Mouse (Mus musculus) hindbrain, embryonic 16.5 days (tissue): ENCODE results near the gene Olfr20. TPM values are rescaled to one million over a fixed set of nuclear protein-coding genes. Genes with fewer than 3 reads are reported as not detected.

Source experiments
- ATAC-seq: fragments of 200-750 bp; cut with Nextera tagmentation; 2 replicates; pipeline ENCODE4 v1.8.0; 2017; ENCODE audit warnings: moderate TSS enrichment, moderate library complexity
- H3K27ac ChIP-seq: fragments of 300-500 bp; sonication (generic); 2 replicates; pipeline ENCODE4 v1.5.1; 2014; ENCODE audit warnings: low read depth, mild to moderate bottlenecking, control low read depth, low read length, moderate library complexity
- H3K27me3 ChIP-seq: fragments of 300-500 bp; sonication (generic); replicated peaks from 2 replicates; pipeline ENCODE4 v1.6.1; 2014; ENCODE audit warnings: low read length; ENCODE audit not compliant: control insufficient read depth, insufficient read depth
- H3K36me3 ChIP-seq: fragments of 300-500 bp; sonication (generic); 2 replicates; pipeline ENCODE4 v1.6.1; 2014; ENCODE audit warnings: mild to moderate bottlenecking, low read length, moderate library complexity, mixed read lengths; ENCODE audit not compliant: control insufficient read depth, insufficient read depth
- H3K4me1 ChIP-seq: fragments of 300-500 bp; sonication (generic); 2 replicates; pipeline ENCODE4 v1.6.1; 2014; ENCODE audit warnings: low read depth, low read length; ENCODE audit not compliant: control insufficient read depth, insufficient read depth
- H3K4me2 ChIP-seq: fragments of 300-500 bp; sonication (generic); 2 replicates; pipeline ENCODE4 v1.6.1; 2014; ENCODE audit warnings: mild to moderate bottlenecking, low read length, control low read depth, moderate library complexity
- H3K4me3 ChIP-seq: fragments of 300-500 bp; sonication (generic); 2 replicates; pipeline ENCODE4 v1.5.1; 2014; ENCODE audit warnings: mild to moderate bottlenecking, low read length, control low read depth, moderate library complexity
- H3K9ac ChIP-seq: fragments of 300-500 bp; sonication (generic); 2 replicates; pipeline ENCODE4 v1.6.1; 2014; ENCODE audit warnings: low read depth, mild to moderate bottlenecking, control low read depth, low read length, moderate library complexity
- H3K9me3 ChIP-seq: fragments of 300-500 bp; sonication (generic); 2 replicates; pipeline ENCODE4 v1.6.1; 2014; ENCODE audit warnings: mild to moderate bottlenecking, low read length, moderate library complexity; ENCODE audit not compliant: control insufficient read depth
- WGBS: fragments of 180-500 bp; shearing (Covaris S2); extraction: QIAGEN DNeasy Blood & Tissue Kit; methylation state at CpG from one replicate; pipeline ENCODE4 v1.1.7; 2014; 5-methylcytosine and 5-hydroxymethylcytosine counted together
- polyA plus RNA-seq: library from polyadenylated mRNA; unstranded; fragments of >200 nt; fragmentation: Nextera tagmentation; extraction: Ambion mirVana; gene quantifications from 2 replicates; pipeline ENCODE4 v1.2.1, GENCODE M21; 2015

The Olfr20 gene
- polyA plus RNA-seq, 1 experiment from 2014 or later = not detected

DNA sequence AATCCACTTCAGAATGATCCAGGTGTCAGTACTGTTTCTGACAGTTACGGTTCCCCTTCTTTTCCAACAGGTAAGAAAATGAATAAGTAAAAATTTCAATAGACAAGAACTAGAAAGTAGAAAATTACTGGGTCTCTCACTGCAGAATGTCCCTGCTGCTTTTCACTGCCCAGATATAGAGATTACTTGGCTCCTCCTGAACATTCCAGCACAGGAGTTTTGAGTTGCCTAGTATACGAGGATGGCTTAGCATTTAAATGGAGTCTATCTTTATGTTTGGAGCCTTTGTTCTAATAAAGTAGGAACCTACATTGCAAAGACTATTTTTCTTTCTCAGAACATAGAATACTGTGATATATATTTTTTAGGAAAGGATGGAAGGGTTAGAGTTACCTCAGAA is 17.2 kb upstream of the Olfr20 start:
- ATAC-seq = 0 out of 2 replicates have a peak, but pooled peaks have one; percentile 67
- H3K9me3 ChIP-seq = peaks cover 4% of the 10 kb centered on the region; the same call in 1 of the 2 replicates
- H3K36me3 ChIP-seq = no peaks in the 10 kb centered on the region
- 64% methylated on average over 2 of the region's 2 CpGs for WGBS
- H3K27ac ChIP-seq = no peak overlapping the region
- H3K4me1 ChIP-seq = no peaks in the 10 kb centered on the region
- H3K4me2 ChIP-seq = no peak overlapping the region
- H3K27me3 ChIP-seq = no peaks in the 10 kb centered on the region
- H3K9ac ChIP-seq = no peak overlapping the region
- H3K4me3 ChIP-seq = no peak overlapping the region

DNA sequence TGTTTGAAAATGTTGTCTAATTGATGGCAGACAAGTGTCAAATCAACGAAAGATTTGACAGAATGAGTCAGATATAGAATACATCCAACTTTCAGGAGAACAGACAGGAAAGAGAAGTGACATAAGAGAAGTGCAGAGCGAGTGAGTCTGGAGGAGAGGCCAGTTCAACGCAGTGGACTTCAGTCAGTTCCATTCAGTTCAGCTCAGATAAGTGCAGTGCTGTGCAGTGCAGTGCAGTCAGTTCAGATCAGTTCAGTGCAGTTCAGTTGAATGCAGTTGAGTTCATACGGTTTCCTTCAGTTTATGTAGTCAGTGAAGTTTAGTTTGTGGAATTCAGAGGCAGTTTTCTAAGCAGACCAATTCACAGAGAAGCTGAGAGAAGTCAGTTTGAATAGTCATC is 13.7 kb upstream of the Olfr20 start:
- H3K36me3 ChIP-seq = no peaks in the 10 kb centered on the region
- no peak for ATAC-seq
- H3K27me3 ChIP-seq = no peaks in the 10 kb centered on the region
- 87% methylated on average over 4 of the region's 4 CpGs for WGBS
- no peaks in the 10 kb centered on the region for H3K4me1 ChIP-seq
- no peak overlapping the region for H3K9ac ChIP-seq
- H3K9me3 ChIP-seq = no peaks in the 10 kb centered on the region
- no peak overlapping the region for H3K4me2 ChIP-seq
- H3K27ac ChIP-seq = no peak overlapping the region
- H3K4me3 ChIP-seq = no peak overlapping the region

DNA sequence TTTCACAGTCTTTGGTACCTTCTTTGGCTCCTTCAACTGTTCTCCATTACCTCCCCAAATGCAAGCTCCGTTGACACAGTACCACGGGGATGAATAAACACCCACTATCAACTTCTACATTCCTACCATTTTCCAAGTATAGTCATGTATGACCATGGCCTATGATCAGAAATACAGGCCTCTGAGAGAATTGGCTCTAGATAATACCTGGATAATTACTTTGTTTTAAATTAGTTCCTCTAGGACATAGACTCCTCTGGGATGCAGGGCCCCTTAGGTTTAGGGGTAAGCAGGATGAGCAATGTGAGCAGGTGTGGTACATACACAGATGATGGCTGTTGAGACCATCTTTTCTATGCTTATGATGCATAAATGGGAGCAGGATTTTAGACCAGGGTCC is 20.4 kb downstream of the Olfr20 start, which contains the start of gene Olfr376:
Olfr376 (plus strand) TSS at position 301 of the 400 bp plus-strand sequence.
- Histone ChIP-seq H3K36me3 (no peaks in the 10 kb centered on the region), H3K4me3 (no peak within 1 kb of the TSS), H3K27ac (no peak within 1 kb of the TSS), H3K9me3 (no peaks in the 10 kb centered on the region; the same call in 1 of the 2 replicates), H3K4me2 (no peak within 1 kb of the TSS), H3K9ac (no peak within 1 kb of the TSS), H3K27me3 (no peaks in the 10 kb centered on the region), H3K4me1 (no peaks in the 10 kb centered on the region)
- no peak for ATAC-seq
- 76% methylated on average over 2 of the region's 2 CpGs for WGBS

DNA sequence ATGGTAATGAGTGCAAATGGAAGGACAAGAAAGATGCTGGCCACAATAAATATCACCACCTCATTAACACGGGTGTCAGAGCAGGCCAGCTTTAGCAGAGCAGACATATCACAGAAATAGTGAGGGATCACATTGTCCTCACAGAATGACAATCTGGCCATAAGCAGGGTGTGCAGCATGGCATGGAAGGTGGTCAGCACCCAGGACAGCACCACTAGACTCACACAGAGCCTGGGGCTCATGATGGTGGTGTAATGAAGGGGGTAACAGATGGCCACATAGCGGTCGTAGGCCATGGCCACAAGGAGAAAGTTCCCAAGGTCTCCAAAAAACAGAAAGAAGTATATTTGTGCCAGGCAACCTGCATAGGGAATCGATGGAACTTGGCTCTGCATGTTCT is 44.8 kb downstream of the Olfr20 start:
- Histone ChIP-seq H3K4me3 (no peak overlapping the region), H3K27me3 (no peaks in the 10 kb centered on the region), H3K9me3 (no peaks in the 10 kb centered on the region), H3K9ac (no peak overlapping the region), H3K4me1 (no peaks in the 10 kb centered on the region), H3K4me2 (no peak overlapping the region), H3K36me3 (no peaks in the 10 kb centered on the region), H3K27ac (no peak overlapping the region)
- no peak for ATAC-seq
- WGBS = 71% methylated on average over 4 of the region's 4 CpGs

DNA sequence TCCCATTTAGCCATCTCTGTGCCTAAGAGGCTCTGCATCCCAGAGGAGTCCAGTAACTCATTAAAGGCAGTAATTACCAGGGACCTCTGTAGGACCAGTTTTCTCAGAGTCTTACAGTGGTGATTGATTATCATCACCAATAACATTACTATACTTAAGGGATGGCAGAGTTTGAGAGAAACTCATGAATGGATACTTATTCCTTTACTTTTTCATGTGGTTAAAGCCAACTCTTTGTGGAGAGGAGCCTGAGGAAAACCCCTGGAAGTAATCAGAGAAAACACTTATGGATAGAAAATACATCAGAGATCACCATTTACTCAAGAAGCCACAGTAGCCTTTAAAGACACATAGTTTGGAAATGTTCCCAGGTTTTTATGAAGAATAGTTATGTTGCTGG is 48.9 kb downstream of the Olfr20 start, which contains the start of gene Olfr1:
Olfr1 (minus strand) TSS at position 101 of the 400 bp plus-strand sequence.
- no peak within 1 kb of the TSS for H3K4me2 ChIP-seq
- no peaks in the 10 kb centered on the region for H3K36me3 ChIP-seq
- H3K27me3 ChIP-seq = no peaks in the 10 kb centered on the region
- H3K9ac ChIP-seq = no peak within 1 kb of the TSS
- H3K4me1 ChIP-seq = no peaks in the 10 kb centered on the region
- ATAC-seq = no peak
- no peak within 1 kb of the TSS for H3K4me3 ChIP-seq
- no peaks in the 10 kb centered on the region for H3K9me3 ChIP-seq
- no peak within 1 kb of the TSS for H3K27ac ChIP-seq

Other genes starting within 250 kb of the Olfr20 start
- gene Haspin, start 212.5 kb upstream of the Olfr20 start, polyA plus RNA-seq = 2.5 and 3.3 TPM in 2 replicates
- 0.39 and 0.60 TPM in 2 replicates for gene P2rx5, start 190.4 kb upstream of the Olfr20 start, polyA plus RNA-seq
- 141 and 145 TPM in 2 replicates for gene Emc6, start 173.7 kb upstream of the Olfr20 start, polyA plus RNA-seq
- 120 and 129 TPM in 2 replicates for gene Tax1bp3, start 173.7 kb upstream of the Olfr20 start, polyA plus RNA-seq
- gene Ctns, start 151.7 kb upstream of the Olfr20 start, polyA plus RNA-seq = 17.4 and 21.5 TPM in 2 replicates
- 2.5 and 3.0 TPM in 2 replicates for gene Shpk, start 151.3 kb upstream of the Olfr20 start, polyA plus RNA-seq
- 0.31 and 0.40 TPM in 2 replicates for gene Trpv1, start 116.5 kb upstream of the Olfr20 start, polyA plus RNA-seq
- gene Trpv3, start 83.4 kb upstream of the Olfr20 start, polyA plus RNA-seq = 0.34 TPM in 2 replicates
- 2.7 and 4.6 TPM in 2 replicates for gene Aspa, start 21.2 kb upstream of the Olfr20 start, polyA plus RNA-seq
- not detected in 2 replicates for gene Gm49340, start 21.0 kb upstream of the Olfr20 start, polyA plus RNA-seq
- gene Spata22, start 21.0 kb upstream of the Olfr20 start, polyA plus RNA-seq = 0.12 and 0.20 TPM in 2 replicates
- gene Olfr376, start 20.5 kb downstream of the Olfr20 start, polyA plus RNA-seq = not detected in 2 replicates
- not detected in 2 replicates for gene Olfr1, start 48.8 kb downstream of the Olfr20 start, polyA plus RNA-seq
- gene Olfr378, start 77.7 kb downstream of the Olfr20 start, polyA plus RNA-seq = not detected in 2 replicates
- not detected in 2 replicates for gene Olfr380, start 106.7 kb downstream of the Olfr20 start, polyA plus RNA-seq
- gene Olfr381, start 140.8 kb downstream of the Olfr20 start, polyA plus RNA-seq = not detected in 2 replicates
- gene Olfr382, start 166.4 kb downstream of the Olfr20 start, polyA plus RNA-seq = not detected in 2 replicates
- gene Olfr385, start 242.2 kb downstream of the Olfr20 start, polyA plus RNA-seq = not detected in 2 replicates
- not detected in 2 replicates for gene Olfr384, start 247.8 kb downstream of the Olfr20 start, polyA plus RNA-seq